Mouse (Mus musculus) hindbrain, embryonic 16.5 days (tissue): ENCODE results near the gene Rerg. TPM values are rescaled to one million over a fixed set of nuclear protein-coding genes. Genes with fewer than 3 reads are reported as not detected.

ENCODE experiments used
- ATAC-seq: fragments of 200-750 bp; cut with Nextera tagmentation; 2 replicates; pipeline ENCODE4 v1.8.0; 2017; ENCODE audit warnings: moderate TSS enrichment, moderate library complexity
- H3K27ac ChIP-seq: fragments of 300-500 bp; sonication (generic); 2 replicates; pipeline ENCODE4 v1.5.1; 2014; ENCODE audit warnings: low read depth, mild to moderate bottlenecking, control low read depth, low read length, moderate library complexity
- H3K27me3 ChIP-seq: fragments of 300-500 bp; sonication (generic); replicated peaks from 2 replicates; pipeline ENCODE4 v1.6.1; 2014; ENCODE audit warnings: low read length; ENCODE audit not compliant: control insufficient read depth, insufficient read depth
- H3K36me3 ChIP-seq: fragments of 300-500 bp; sonication (generic); 2 replicates; pipeline ENCODE4 v1.6.1; 2014; ENCODE audit warnings: mild to moderate bottlenecking, low read length, moderate library complexity, mixed read lengths; ENCODE audit not compliant: control insufficient read depth, insufficient read depth
- H3K4me1 ChIP-seq: fragments of 300-500 bp; sonication (generic); 2 replicates; pipeline ENCODE4 v1.6.1; 2014; ENCODE audit warnings: low read depth, low read length; ENCODE audit not compliant: control insufficient read depth, insufficient read depth
- H3K4me2 ChIP-seq: fragments of 300-500 bp; sonication (generic); 2 replicates; pipeline ENCODE4 v1.6.1; 2014; ENCODE audit warnings: mild to moderate bottlenecking, low read length, control low read depth, moderate library complexity
- H3K4me3 ChIP-seq: fragments of 300-500 bp; sonication (generic); 2 replicates; pipeline ENCODE4 v1.5.1; 2014; ENCODE audit warnings: mild to moderate bottlenecking, low read length, control low read depth, moderate library complexity
- H3K9ac ChIP-seq: fragments of 300-500 bp; sonication (generic); 2 replicates; pipeline ENCODE4 v1.6.1; 2014; ENCODE audit warnings: low read depth, mild to moderate bottlenecking, control low read depth, low read length, moderate library complexity
- H3K9me3 ChIP-seq: fragments of 300-500 bp; sonication (generic); 2 replicates; pipeline ENCODE4 v1.6.1; 2014; ENCODE audit warnings: mild to moderate bottlenecking, low read length, moderate library complexity; ENCODE audit not compliant: control insufficient read depth
- WGBS: fragments of 180-500 bp; shearing (Covaris S2); extraction: QIAGEN DNeasy Blood & Tissue Kit; methylation state at CpG from one replicate; pipeline ENCODE4 v1.1.7; 2014; 5-methylcytosine and 5-hydroxymethylcytosine counted together
- polyA plus RNA-seq: library from polyadenylated mRNA; unstranded; fragments of >200 nt; fragmentation: Nextera tagmentation; extraction: Ambion mirVana; gene quantifications from 2 replicates; pipeline ENCODE4 v1.2.1, GENCODE M21; 2015

The Rerg gene
- polyA plus RNA-seq, 1 experiment from 2014 or later: 9.0 TPM

- no peaks in the 10 kb centered on the region for H3K4me1 ChIP-seq
- no peak for ATAC-seq
- H3K4me3 ChIP-seq: no peak overlapping the region
- no peak overlapping the region for H3K4me2 ChIP-seq
- H3K27ac ChIP-seq: no peak overlapping the region
- H3K36me3 ChIP-seq: no peaks in the 10 kb centered on the region
- H3K9ac ChIP-seq: no peak overlapping the region
- no peaks in the 10 kb centered on the region for H3K9me3 ChIP-seq
- H3K27me3 ChIP-seq: no peaks in the 10 kb centered on the region
- 84% methylated on average over 6 of the region's 6 CpGs for WGBS
Measured at GRCm38 (mm10) chr6:137079701-137080100, 90.6 kb downstream of the Rerg start.

- no peaks in the 10 kb centered on the region for H3K4me1 ChIP-seq
- no peak overlapping the region for H3K4me2 ChIP-seq
- H3K27me3 ChIP-seq: no peaks in the 10 kb centered on the region
- no peak overlapping the region for H3K27ac ChIP-seq
- no peaks in the 10 kb centered on the region for H3K36me3 ChIP-seq
- no peaks in the 10 kb centered on the region for H3K9me3 ChIP-seq
- no peak overlapping the region for H3K9ac ChIP-seq
- 89% methylated on average over 13 of the region's 13 CpGs for WGBS
- no peak overlapping the region for H3K4me3 ChIP-seq
- ATAC-seq: no peak
Measured at GRCm38 (mm10) chr6:137076731-137077130, 93.6 kb downstream of the Rerg start.

GRCm38 (mm10) chr6:137076225-137076624 is 94.1 kb downstream of the Rerg start:
- Histone ChIP-seq H3K4me2 (no peak overlapping the region), H3K4me3 (no peak overlapping the region), H3K4me1 (no peaks in the 10 kb centered on the region), H3K9me3 (no peaks in the 10 kb centered on the region), H3K36me3 (no peaks in the 10 kb centered on the region), H3K27me3 (no peaks in the 10 kb centered on the region), H3K27ac (no peak overlapping the region), H3K9ac (no peak overlapping the region)
- 76% methylated on average over 6 of the region's 6 CpGs for WGBS
- no peak for ATAC-seq

- no peak for ATAC-seq
- no peaks in the 10 kb centered on the region for H3K4me1 ChIP-seq
- H3K4me3 ChIP-seq: no peak overlapping the region
- no peaks in the 10 kb centered on the region for H3K27me3 ChIP-seq
- H3K9ac ChIP-seq: no peak overlapping the region
- H3K36me3 ChIP-seq: no peaks in the 10 kb centered on the region
- H3K9me3 ChIP-seq: no peaks in the 10 kb centered on the region
- 60% methylated on average over 8 of the region's 8 CpGs for WGBS
- H3K4me2 ChIP-seq: no peak overlapping the region
- no peak overlapping the region for H3K27ac ChIP-seq
Measured at GRCm38 (mm10) chr6:137072256-137072655, 98.0 kb downstream of the Rerg start.

DNA sequence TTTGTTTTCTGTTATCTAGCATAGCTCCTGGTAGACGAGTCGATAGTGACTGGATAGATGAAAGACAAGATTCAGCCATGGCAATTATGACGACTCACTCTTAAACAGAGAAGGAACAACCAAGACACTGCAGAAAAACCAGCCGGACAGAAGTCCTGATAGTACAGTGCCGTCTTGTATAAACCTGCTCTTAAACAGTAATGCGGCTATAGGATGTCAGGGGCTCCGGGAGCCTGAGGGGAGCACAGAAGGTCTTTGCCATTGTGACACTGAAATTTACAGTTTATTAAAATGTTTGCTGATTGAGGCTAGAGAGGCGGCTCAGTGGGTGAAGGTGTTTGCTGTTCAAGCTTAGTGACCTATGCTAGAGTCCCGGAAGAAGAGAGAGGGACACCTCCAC is 98.8 kb downstream of the Rerg start:
- WGBS: 90% methylated on average over 9 of the region's 9 CpGs
- H3K4me1 ChIP-seq: no peaks in the 10 kb centered on the region
- no peak for ATAC-seq
- no peak overlapping the region for H3K9ac ChIP-seq
- no peaks in the 10 kb centered on the region for H3K9me3 ChIP-seq
- no peaks in the 10 kb centered on the region for H3K36me3 ChIP-seq
- no peak overlapping the region for H3K4me2 ChIP-seq
- H3K27me3 ChIP-seq: no peaks in the 10 kb centered on the region
- H3K27ac ChIP-seq: no peak overlapping the region
- no peak overlapping the region for H3K4me3 ChIP-seq

GRCm38 (mm10) chr6:137065506-137065905 is 104.8 kb downstream of the Rerg start:
- WGBS: 90% methylated on average over 7 of the region's 7 CpGs
- H3K9ac ChIP-seq: no peak overlapping the region
- H3K4me2 ChIP-seq: no peak overlapping the region
- H3K27me3 ChIP-seq: no peaks in the 10 kb centered on the region
- H3K4me1 ChIP-seq: peaks cover 5% of the 10 kb centered on the region
- H3K36me3 ChIP-seq: no peaks in the 10 kb centered on the region
- no peaks in the 10 kb centered on the region for H3K9me3 ChIP-seq
- H3K4me3 ChIP-seq: no peak overlapping the region
- no peak for ATAC-seq
- no peak overlapping the region for H3K27ac ChIP-seq

GRCm38 (mm10) chr6:137064786-137065185 is 105.5 kb downstream of the Rerg start:
- WGBS: 72% methylated on average over 14 of the region's 14 CpGs
- Histone ChIP-seq H3K9ac (no peak overlapping the region), H3K9me3 (no peaks in the 10 kb centered on the region), H3K4me1 (peaks cover 5% of the 10 kb centered on the region), H3K36me3 (no peaks in the 10 kb centered on the region), H3K4me3 (no peak overlapping the region), H3K27me3 (no peaks in the 10 kb centered on the region), H3K27ac (peak overlapping the region; percentile 36; the same call in 1 of the 2 replicates), H3K4me2 (peak overlapping the region; percentile 6; the same call in 1 of the 2 replicates)
- ATAC-seq: peak; percentile 39; the same call in 1 of the 2 replicates

DNA sequence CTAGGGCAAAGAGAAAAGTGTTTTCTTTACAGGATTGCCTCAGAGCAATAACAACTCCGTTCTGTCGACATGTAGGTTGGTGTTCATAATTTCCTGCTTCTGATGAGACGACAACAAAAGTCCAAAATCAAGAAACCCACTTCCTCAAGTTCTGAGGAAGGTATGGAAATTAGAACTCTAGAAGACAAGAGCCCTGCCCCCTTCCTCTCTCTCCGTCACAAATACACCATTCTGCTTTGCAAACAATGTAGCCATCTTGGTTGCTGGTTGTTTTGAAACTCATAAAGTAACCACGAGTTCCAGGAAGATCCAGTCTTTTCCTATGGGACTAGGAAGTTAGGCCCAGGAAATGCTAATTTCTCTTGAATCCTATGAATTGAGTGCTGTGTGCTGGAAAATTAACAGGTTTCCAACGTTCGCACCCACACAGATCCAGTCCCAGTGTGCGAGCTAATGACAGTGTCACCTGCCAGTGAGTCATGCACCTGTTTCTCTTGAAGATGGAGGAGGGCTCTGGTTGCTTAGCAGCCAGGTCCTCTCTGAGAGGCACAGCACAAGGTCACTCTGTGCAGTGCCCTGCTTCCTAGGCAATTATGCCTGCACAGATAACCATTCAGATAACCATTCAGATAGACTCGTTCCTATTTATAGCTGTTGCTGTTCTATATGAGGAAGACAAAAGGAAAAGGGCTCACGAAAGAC is 106.9 kb downstream of the Rerg start:
- 51% methylated on average over 10 of the region's 10 CpGs for WGBS

DNA sequence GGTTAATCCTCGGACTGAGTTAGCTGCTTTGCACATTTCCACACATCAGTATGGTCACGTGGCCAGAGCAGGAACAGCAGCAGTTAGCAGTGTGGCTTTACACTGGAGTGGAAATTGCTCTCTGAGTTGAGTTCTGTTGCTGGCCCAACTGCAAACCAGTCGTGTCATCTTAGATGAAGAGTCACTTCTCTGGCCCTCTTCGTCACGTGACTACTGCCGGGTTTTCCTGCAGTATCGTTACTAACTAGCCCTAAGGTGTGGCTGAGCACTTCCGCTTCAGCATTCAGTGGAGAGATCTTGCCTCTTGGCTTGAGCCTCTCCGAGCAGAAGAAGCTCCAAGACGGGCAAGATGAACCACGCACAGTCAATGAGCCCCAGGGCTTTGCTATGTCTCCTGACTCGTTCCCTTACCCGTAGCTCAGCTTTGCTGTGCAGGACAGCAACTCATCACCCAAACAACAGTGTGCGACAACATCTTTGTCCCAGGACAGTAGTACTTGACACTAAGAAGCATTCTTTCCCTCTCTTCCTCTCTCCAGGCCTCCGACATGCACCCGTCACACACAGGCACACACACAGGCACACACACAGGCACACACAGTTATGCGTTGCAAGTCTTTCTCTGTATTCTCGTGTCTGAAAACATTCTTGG is 108.3 kb downstream of the Rerg start:
- no peak for ATAC-seq
- no peaks in the 10 kb centered on the region for H3K9me3 ChIP-seq
- no peak overlapping the region for H3K9ac ChIP-seq
- H3K4me1 ChIP-seq: peaks cover 5% of the 10 kb centered on the region
- no peak overlapping the region for H3K4me3 ChIP-seq
- H3K4me2 ChIP-seq: no peak overlapping the region
- no peaks in the 10 kb centered on the region for H3K27me3 ChIP-seq
- 85% methylated on average over 18 of the region's 18 CpGs for WGBS
- no peaks in the 10 kb centered on the region for H3K36me3 ChIP-seq
- H3K27ac ChIP-seq: no peak overlapping the region

More for the DNA sequence above, 106.9 kb downstream of the Rerg start:
- Histone ChIP-seq H3K27ac (no peak overlapping the region), H3K36me3 (no peaks in the 10 kb centered on the region), H3K9ac (no peak overlapping the region), H3K27me3 (no peaks in the 10 kb centered on the region), H3K9me3 (no peaks in the 10 kb centered on the region), H3K4me1 (peaks cover 5% of the 10 kb centered on the region), H3K4me3 (no peak overlapping the region), H3K4me2 (no peak overlapping the region)
- peak; percentile 64 for ATAC-seq
